8 mouse cellular contexts compared by ENCODE assay signal in the genomic region with DNA sequence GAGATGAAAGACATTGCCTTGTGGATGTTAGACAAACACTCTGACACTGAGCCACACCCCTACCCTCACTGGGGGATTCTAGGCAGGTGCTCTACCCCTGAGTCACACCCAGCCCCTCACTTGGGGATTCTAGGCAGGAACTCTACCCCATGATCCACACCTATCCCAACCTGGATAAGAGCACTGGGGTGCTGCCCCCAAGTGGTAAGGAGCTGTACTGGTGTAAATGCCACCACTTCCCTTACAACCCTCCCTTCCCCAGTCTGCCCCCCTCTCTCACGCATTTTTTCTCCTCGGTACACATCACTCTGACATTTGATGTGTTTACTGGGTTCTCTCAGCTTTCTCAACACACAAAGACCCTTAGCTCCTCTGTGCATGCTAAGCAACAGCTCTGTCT.
DNase-seq lines count a peak whose midpoint lies in the region; ATAC-seq lines count a peak whose summit lies in the region.

No protein-coding gene starts in this region.

- H3K9ac ChIP-seq in forebrain, embryonic 16.5 days (replicated peaks; ENCODE audit: low read depth, low read length) = no peak overlapping the region
- no peak overlapping the region for H3K9ac ChIP-seq in forebrain, embryonic 12.5 days
- no peak overlapping the region for H3K9ac ChIP-seq in midbrain, embryonic 13.5 days (replicated peaks)
- no peak overlapping the region for H3K9ac ChIP-seq in midbrain, embryonic 15.5 days

- peak; percentile 12; the same call in 1 of the 2 replicates for ATAC-seq in forebrain, embryonic 16.5 days
- ATAC-seq in forebrain, embryonic 12.5 days (ENCODE audit: low FRiP score) = no peak
- ATAC-seq in midbrain, embryonic 13.5 days = 0 out of 2 replicates have a peak, but pooled peaks have one; percentile 58
- no peak for ATAC-seq in midbrain, embryonic 15.5 days (replicated peaks)

- 12% methylated on average over 2 of the region's 2 CpGs for WGBS in forebrain, embryonic 16.5 days
- WGBS in forebrain, embryonic 12.5 days = 23% methylated on average over 2 of the region's 2 CpGs
- 21% methylated on average over 2 of the region's 2 CpGs for WGBS in midbrain, embryonic 13.5 days
- 30% methylated on average over 2 of the region's 2 CpGs for WGBS in midbrain, embryonic 15.5 days

- peak; percentile 2 for DNase-seq in c-Kit-positive CD71-positive TER-119-negative erythroid progenitor cells, embryonic 14.5 days (ENCODE audit: low read depth)
- DNase-seq in induced T-regulatory cell, adult 2 months (ENCODE audit: low read depth) = peak; percentile 15
- DNase-seq in spleen, postnatal 4 days (ENCODE audit: low spot score in 2 of 2) = no peak
- no peak for DNase-seq in spleen, postnatal 36 days (ENCODE audit: low spot score in 2 of 2)

- no peak overlapping the region for H3K27ac ChIP-seq in forebrain, embryonic 16.5 days (ENCODE audit: low read length)
- H3K27ac ChIP-seq in forebrain, embryonic 12.5 days = no peak overlapping the region
- no peak overlapping the region for H3K27ac ChIP-seq in midbrain, embryonic 13.5 days
- no peak overlapping the region for H3K27ac ChIP-seq in midbrain, embryonic 15.5 days

- H3K4me2 ChIP-seq in forebrain, embryonic 16.5 days (ENCODE audit: low read length) = no peak overlapping the region
- H3K4me2 ChIP-seq in forebrain, embryonic 12.5 days = no peak overlapping the region
- H3K4me2 ChIP-seq in midbrain, embryonic 13.5 days (replicated peaks) = no peak overlapping the region
- H3K4me2 ChIP-seq in midbrain, embryonic 15.5 days = no peak overlapping the region

- no peak overlapping the region for H3K4me3 ChIP-seq in forebrain, embryonic 16.5 days (replicated peaks; ENCODE audit: low read length)
- H3K4me3 ChIP-seq in forebrain, embryonic 12.5 days (replicated peaks) = no peak overlapping the region
- H3K4me3 ChIP-seq in midbrain, embryonic 13.5 days (replicated peaks) = no peak overlapping the region
- H3K4me3 ChIP-seq in midbrain, embryonic 15.5 days = no peak overlapping the region

- no peaks in the 10 kb centered on the region for H3K9me3 ChIP-seq in forebrain, embryonic 16.5 days (ENCODE audit: control insufficient read depth, low read length)
- H3K9me3 ChIP-seq in forebrain, embryonic 12.5 days = no peaks in the 10 kb centered on the region
- no peaks in the 10 kb centered on the region for H3K9me3 ChIP-seq in midbrain, embryonic 13.5 days
- H3K9me3 ChIP-seq in midbrain, embryonic 15.5 days = no peaks in the 10 kb centered on the region

- H3K36me3 ChIP-seq in forebrain, embryonic 16.5 days (ENCODE audit: control insufficient read depth, insufficient read depth) = no peaks in the 10 kb centered on the region
- H3K36me3 ChIP-seq in forebrain, embryonic 12.5 days (replicated peaks) = no peaks in the 10 kb centered on the region
- H3K36me3 ChIP-seq in midbrain, embryonic 13.5 days = peaks cover 12% of the 10 kb centered on the region; the same call in 1 of the 2 replicates
- H3K36me3 ChIP-seq in midbrain, embryonic 15.5 days (replicated peaks) = 0 out of 2 replicates have a peak, but pooled peaks cover 3% of the 10 kb centered on the region

- no peaks in the 10 kb centered on the region for H3K4me1 ChIP-seq in forebrain, embryonic 16.5 days (replicated peaks; ENCODE audit: control insufficient read depth, insufficient read depth, low read length)
- H3K4me1 ChIP-seq in forebrain, embryonic 12.5 days = no peaks in the 10 kb centered on the region
- no peaks in the 10 kb centered on the region for H3K4me1 ChIP-seq in midbrain, embryonic 13.5 days (replicated peaks)
- H3K4me1 ChIP-seq in midbrain, embryonic 15.5 days = no peaks in the 10 kb centered on the region

- no peaks in the 10 kb centered on the region for H3K27me3 ChIP-seq in forebrain, embryonic 16.5 days (replicated peaks; ENCODE audit: control insufficient read depth, insufficient read depth, low read length)
- H3K27me3 ChIP-seq in forebrain, embryonic 12.5 days = no peaks in the 10 kb centered on the region
- H3K27me3 ChIP-seq in midbrain, embryonic 13.5 days = no peaks in the 10 kb centered on the region
- H3K27me3 ChIP-seq in midbrain, embryonic 15.5 days (replicated peaks) = no peaks in the 10 kb centered on the region

Comparison
In these comparisons a context has a peak if more than half of its experiments do, and no peak if none do; other contexts are left out.
1. ATAC-seq: peak in forebrain, embryonic 16.5 days (single experiment) and midbrain, embryonic 13.5 days (single experiment); none in forebrain, embryonic 12.5 days (single experiment) and midbrain, embryonic 15.5 days (single experiment).
2. DNase-seq: peak in c-Kit-positive CD71-positive TER-119-negative erythroid progenitor cells, embryonic 14.5 days (single experiment) and induced T-regulatory cell, adult 2 months (single experiment); none in spleen, postnatal 4 days (0 of 2) and spleen, postnatal 36 days (0 of 2).